Mouse (Mus musculus) liver, embryonic 16.5 days (tissue): Measurements from ENCODE around the gene Hprt. TPM values are rescaled to one million over a fixed set of nuclear protein-coding genes. Genes with fewer than 3 reads are reported as not detected.

Experiments
- ATAC-seq: fragments of 200-750 bp; cut with Nextera tagmentation; 2 replicates; pipeline ENCODE4 v1.8.0; 2017; ENCODE audit warnings: low read depth, mild to moderate bottlenecking, moderate number of reproducible peaks, moderate library complexity
- H3K27ac ChIP-seq: fragments of 300-500 bp; sonication (generic); 2 replicates; pipeline ENCODE4 v1.5.1; 2014; ENCODE audit warnings: mild to moderate bottlenecking, low read length
- H3K27me3 ChIP-seq: fragments of 300-500 bp; sonication (generic); 2 replicates; pipeline ENCODE4 v1.6.1; 2014; ENCODE audit warnings: low read depth, low read length, mixed read lengths; ENCODE audit not compliant: control insufficient read depth, insufficient read depth
- H3K36me3 ChIP-seq: fragments of 300-500 bp; sonication (generic); 2 replicates; pipeline ENCODE4 v1.6.1; 2014; ENCODE audit warnings: mild to moderate bottlenecking; ENCODE audit not compliant: control insufficient read depth, insufficient read depth
- H3K4me1 ChIP-seq: fragments of 300-500 bp; sonication (generic); 2 replicates; pipeline ENCODE4 v1.6.1; 2014; ENCODE audit warnings: low read depth, low read length, mixed read lengths; ENCODE audit not compliant: control insufficient read depth
- H3K4me2 ChIP-seq: fragments of 300-500 bp; sonication (generic); 2 replicates; pipeline ENCODE4 v1.6.1; 2014; ENCODE audit warnings: low read depth, low read length, mixed read lengths
- H3K4me3 ChIP-seq: fragments of 300-500 bp; sonication (generic); 2 replicates; pipeline ENCODE4 v1.5.1; 2014; ENCODE audit warnings: low read depth, mild to moderate bottlenecking, low read length
- H3K9ac ChIP-seq: fragments of 300-500 bp; sonication (generic); 2 replicates; pipeline ENCODE4 v1.6.1; 2014; ENCODE audit warnings: low read depth, low read length
- H3K9me3 ChIP-seq: fragments of 300-500 bp; sonication (generic); replicated peaks from 2 replicates; pipeline ENCODE4 v1.6.1; 2016; ENCODE audit warnings: low read length; ENCODE audit not compliant: control insufficient read depth
- WGBS: fragments of 180-500 bp; shearing (Covaris S2); extraction: QIAGEN DNeasy Blood & Tissue Kit; methylation state at CpG from one replicate; pipeline ENCODE4 v1.1.7; 2014; ENCODE audit not compliant: insufficient replicate concordance; 5-methylcytosine and 5-hydroxymethylcytosine counted together
- polyA plus RNA-seq: library from polyadenylated mRNA; unstranded; fragments of >200 nt; fragmentation: Nextera tagmentation; extraction: Ambion mirVana; gene quantifications from 2 replicates; pipeline ENCODE4 v1.2.1, GENCODE M21; 2015

The Hprt gene
- polyA plus RNA-seq, 1 experiment from 2014 or later, result 134 TPM

GRCm38 (mm10) chrX:53025471-53026223 lies 37.7 kb downstream of the Hprt start:
- Histone ChIP-seq H3K4me2 (no peak overlapping the region), H3K9me3 (no peaks in the 10 kb centered on the region), H3K9ac (no peak overlapping the region), H3K27me3 (no peaks in the 10 kb centered on the region), H3K4me1 (no peaks in the 10 kb centered on the region), H3K4me3 (no peak overlapping the region), H3K36me3 (no peaks in the 10 kb centered on the region), H3K27ac (no peak overlapping the region)
- ATAC-seq, result no peak
- 52% methylated on average over 11 of the region's 11 CpGs for WGBS

GRCm38 (mm10) chrX:53029559-53029958 lies 41.6 kb downstream of the Hprt start:
- WGBS, result 31% methylated on average over 5 of the region's 5 CpGs

GRCm38 (mm10) chrX:53038194-53038593 lies 50.3 kb downstream of the Hprt start:
- H3K4me1 ChIP-seq, result no peaks in the 10 kb centered on the region
- WGBS, result 50% methylated on average over 4 of the region's 4 CpGs
- no peak overlapping the region for H3K4me2 ChIP-seq
- H3K9me3 ChIP-seq, result no peaks in the 10 kb centered on the region
- H3K27ac ChIP-seq, result no peak overlapping the region
- ATAC-seq, result no peak
- H3K4me3 ChIP-seq, result no peak overlapping the region
- no peaks in the 10 kb centered on the region for H3K36me3 ChIP-seq
- no peaks in the 10 kb centered on the region for H3K27me3 ChIP-seq
- no peak overlapping the region for H3K9ac ChIP-seq

More at GRCm38 (mm10) chrX:53029559-53029958, 41.6 kb downstream of the Hprt start:
- Histone ChIP-seq H3K27ac (no peak overlapping the region), H3K36me3 (no peaks in the 10 kb centered on the region), H3K9me3 (no peaks in the 10 kb centered on the region), H3K9ac (no peak overlapping the region), H3K4me1 (no peaks in the 10 kb centered on the region), H3K4me3 (no peak overlapping the region), H3K27me3 (no peaks in the 10 kb centered on the region), H3K4me2 (no peak overlapping the region)
- ATAC-seq, result no peak

GRCm38 (mm10) chrX:53039651-53040050 lies 51.7 kb downstream of the Hprt start:
- H3K4me3 ChIP-seq, result no peak overlapping the region
- H3K27me3 ChIP-seq, result no peaks in the 10 kb centered on the region
- no peaks in the 10 kb centered on the region for H3K4me1 ChIP-seq
- no peak for ATAC-seq
- H3K9me3 ChIP-seq, result no peaks in the 10 kb centered on the region
- no peak overlapping the region for H3K27ac ChIP-seq
- WGBS, result 63% methylated on average over 5 of the region's 5 CpGs
- H3K9ac ChIP-seq, result no peak overlapping the region
- no peak overlapping the region for H3K4me2 ChIP-seq
- no peaks in the 10 kb centered on the region for H3K36me3 ChIP-seq

GRCm38 (mm10) chrX:53040138-53040537 lies 52.2 kb downstream of the Hprt start:
- no peak overlapping the region for H3K27ac ChIP-seq
- H3K9me3 ChIP-seq, result no peaks in the 10 kb centered on the region
- H3K27me3 ChIP-seq, result no peaks in the 10 kb centered on the region
- ATAC-seq, result no peak
- no peak overlapping the region for H3K4me3 ChIP-seq
- H3K36me3 ChIP-seq, result no peaks in the 10 kb centered on the region
- no peaks in the 10 kb centered on the region for H3K4me1 ChIP-seq
- H3K4me2 ChIP-seq, result no peak overlapping the region
- no peak overlapping the region for H3K9ac ChIP-seq
- 74% methylated on average over 6 of the region's 6 CpGs for WGBS

- 70% methylated on average over 6 of the region's 6 CpGs for WGBS
- no peak for ATAC-seq
These were observed 53.1 kb downstream of the Hprt start for GRCm38 (mm10) chrX:53041006-53041405.

GRCm38 (mm10) chrX:53045187-53045903 lies 57.4 kb downstream of the Hprt start:
- Histone ChIP-seq H3K27ac (0 out of 2 replicates have a peak overlapping the region, but pooled peaks have one; percentile 21), H3K4me2 (no peak overlapping the region), H3K9me3 (no peaks in the 10 kb centered on the region), H3K4me3 (no peak overlapping the region), H3K27me3 (no peaks in the 10 kb centered on the region), H3K9ac (no peak overlapping the region), H3K36me3 (no peaks in the 10 kb centered on the region), H3K4me1 (no peaks in the 10 kb centered on the region)
- 23% methylated on average over 10 of the region's 10 CpGs for WGBS
- ATAC-seq, result no peak

More at GRCm38 (mm10) chrX:53041006-53041405, 53.1 kb downstream of the Hprt start:
- Histone ChIP-seq H3K4me3 (no peak overlapping the region), H3K9me3 (no peaks in the 10 kb centered on the region), H3K27ac (no peak overlapping the region), H3K36me3 (no peaks in the 10 kb centered on the region), H3K4me1 (no peaks in the 10 kb centered on the region), H3K4me2 (no peak overlapping the region), H3K27me3 (no peaks in the 10 kb centered on the region), H3K9ac (no peak overlapping the region)

GRCm38 (mm10) chrX:53046033-53046432 lies 58.1 kb downstream of the Hprt start:
- WGBS, result 47% methylated on average over 4 of the region's 4 CpGs
- Histone ChIP-seq H3K4me1 (no peaks in the 10 kb centered on the region), H3K4me2 (no peak overlapping the region), H3K4me3 (no peak overlapping the region), H3K27me3 (no peaks in the 10 kb centered on the region), H3K36me3 (no peaks in the 10 kb centered on the region), H3K9me3 (no peaks in the 10 kb centered on the region), H3K9ac (no peak overlapping the region), H3K27ac (no peak overlapping the region)
- ATAC-seq, result no peak

GRCm38 (mm10) chrX:53046911-53047310 lies 59.0 kb downstream of the Hprt start:
- Histone ChIP-seq H3K27ac (no peak overlapping the region), H3K9ac (no peak overlapping the region), H3K9me3 (no peaks in the 10 kb centered on the region), H3K4me1 (no peaks in the 10 kb centered on the region), H3K4me3 (no peak overlapping the region), H3K36me3 (no peaks in the 10 kb centered on the region), H3K4me2 (no peak overlapping the region), H3K27me3 (no peaks in the 10 kb centered on the region)
- 19% methylated on average over 2 of the region's 2 CpGs for WGBS
- ATAC-seq, result no peak
